Mouse (Mus musculus) small intestine, adult 2 months (tissue): ENCODE data around the gene Mosmo. TPM values are rescaled to one million over a fixed set of nuclear protein-coding genes. Genes with fewer than 3 reads are reported as not detected.

Source experiments
- H3K27ac ChIP-seq: fragments of 200-500 bp; 2 replicates; pipeline ENCODE4 v1.5.1; 2012; ENCODE audit warnings: low read depth, low read length, control low read depth, inconsistent platforms; ENCODE audit not compliant: insufficient read depth
- H3K27me3 ChIP-seq: fragments of 200-500 bp; 2 replicates; pipeline ENCODE4 v1.6.1; 2012; ENCODE audit warnings: mild to moderate bottlenecking, moderate library complexity, low read length, inconsistent platforms; ENCODE audit not compliant: control insufficient read depth, insufficient read depth
- H3K36me3 ChIP-seq: fragments of 200-500 bp; 2 replicates; pipeline ENCODE4 v1.6.1; 2012; ENCODE audit warnings: mild to moderate bottlenecking, low read length, control low read depth, inconsistent platforms; ENCODE audit not compliant: control insufficient read depth, insufficient read depth
- H3K4me1 ChIP-seq: fragments of 200-500 bp; 2 replicates; pipeline ENCODE4 v1.6.1; 2012; ENCODE audit warnings: low read length, inconsistent platforms, mixed read lengths; ENCODE audit not compliant: control insufficient read depth, insufficient read depth, insufficient read length
- H3K4me3 ChIP-seq: fragments of 200-500 bp; 2 replicates; pipeline ENCODE4 v1.5.1; 2012; ENCODE audit warnings: low read depth, mild to moderate bottlenecking, control low read depth, inconsistent platforms, low read length, moderate library complexity
- CTCF ChIP-seq: fragments of 200-500 bp; IDR thresholded peaks from 2 replicates; pipeline ENCODE4 v1.5.1; 2012; ENCODE audit warnings: low read depth, mild to moderate bottlenecking, control low read depth, inconsistent platforms, low read length, moderate library complexity, mixed read lengths; ENCODE audit not compliant: insufficient replicate concordance, insufficient read length; ENCODE audit errors: extremely low read depth
- POLR2A ChIP-seq: fragments of 200-500 bp; IDR thresholded peaks from 2 replicates; pipeline ENCODE4 v1.6.1; 2012; ENCODE audit warnings: low read depth, mild to moderate bottlenecking, control low read depth, inconsistent platforms, low read length, moderate library complexity
- WGBS: fragments of 180-500 bp; shearing (Covaris S2); methylation state at CpG from one replicate; pipeline ENCODE4 v1.1.7; 2018; 5-methylcytosine and 5-hydroxymethylcytosine counted together
- polyA plus RNA-seq: library from polyadenylated mRNA; depleted of rRNA; stranded (reverse); fragments of >200 nt; gene quantifications from 2 replicates; pipeline ENCODE4 v1.2.3, GENCODE M21; 2012

Mosmo gene
- polyA plus RNA-seq, 1 experiment = 5.3 TPM

- Histone ChIP-seq H3K36me3 (no peaks in the 10 kb centered on the region), H3K4me1 (no peaks in the 10 kb centered on the region), H3K4me3 (no peak overlapping the region), H3K27ac (no peak overlapping the region), H3K27me3 (no peaks in the 10 kb centered on the region)
- no peak for TF ChIP-seq CTCF
- no peak for TF ChIP-seq POLR2A
- 72% methylated on average over 14 of the region's 14 CpGs for WGBS
Measured at GRCm38 (mm10) chr7:120743366-120744351, 66.2 kb downstream of the Mosmo start.

- Histone ChIP-seq H3K27ac (no peak overlapping the region), H3K36me3 (no peaks in the 10 kb centered on the region), H3K4me1 (no peaks in the 10 kb centered on the region), H3K27me3 (no peaks in the 10 kb centered on the region), H3K4me3 (no peak overlapping the region)
- TF ChIP-seq POLR2A = no peak
- TF ChIP-seq CTCF = no peak
- WGBS = 78% methylated on average over 6 of the region's 6 CpGs
Measured at GRCm38 (mm10) chr7:120744606-120745005, 67.2 kb downstream of the Mosmo start.

GRCm38 (mm10) chr7:120746029-120746428 is 68.6 kb downstream of the Mosmo start:
- H3K4me3 ChIP-seq = no peak overlapping the region
- H3K36me3 ChIP-seq = no peaks in the 10 kb centered on the region
- TF ChIP-seq CTCF (no peak), POLR2A (no peak)
- no peaks in the 10 kb centered on the region for H3K27me3 ChIP-seq
- WGBS = 40% methylated on average over 3 of the region's 3 CpGs
- H3K27ac ChIP-seq = no peak overlapping the region
- H3K4me1 ChIP-seq = no peaks in the 10 kb centered on the region

- Histone ChIP-seq H3K27me3 (no peaks in the 10 kb centered on the region), H3K27ac (no peak overlapping the region), H3K36me3 (no peaks in the 10 kb centered on the region), H3K4me3 (no peak overlapping the region), H3K4me1 (no peaks in the 10 kb centered on the region)
- TF ChIP-seq POLR2A (no peak), CTCF (no peak)
- WGBS = 81% methylated on average over 5 of the region's 5 CpGs
Measured at GRCm38 (mm10) chr7:120746821-120747220, 69.4 kb downstream of the Mosmo start.

GRCm38 (mm10) chr7:120748478-120748877 is 71.1 kb downstream of the Mosmo start:
- Histone ChIP-seq H3K27me3 (no peaks in the 10 kb centered on the region), H3K4me3 (no peak overlapping the region), H3K4me1 (no peaks in the 10 kb centered on the region), H3K27ac (no peak overlapping the region), H3K36me3 (no peaks in the 10 kb centered on the region)
- no peak for TF ChIP-seq POLR2A
- TF ChIP-seq CTCF = no peak

- Histone ChIP-seq H3K4me1 (no peaks in the 10 kb centered on the region), H3K4me3 (no peak overlapping the region), H3K27ac (no peak overlapping the region), H3K36me3 (no peaks in the 10 kb centered on the region), H3K27me3 (no peaks in the 10 kb centered on the region)
- TF ChIP-seq POLR2A = no peak
- TF ChIP-seq CTCF = no peak
Measured at GRCm38 (mm10) chr7:120751330-120751729, 73.9 kb downstream of the Mosmo start.

- Histone ChIP-seq H3K36me3 (no peaks in the 10 kb centered on the region), H3K4me3 (no peak overlapping the region), H3K27me3 (no peaks in the 10 kb centered on the region), H3K27ac (no peak overlapping the region), H3K4me1 (no peaks in the 10 kb centered on the region)
- TF ChIP-seq POLR2A (no peak), CTCF (no peak)
- 77% methylated on average over 7 of the region's 7 CpGs for WGBS
Measured at GRCm38 (mm10) chr7:120751906-120752305, 74.5 kb downstream of the Mosmo start.
